Mouse (Mus musculus) stomach, embryonic 14.5 days (tissue): ENCODE measurements around the gene Sgms1. TPM values are rescaled to one million over a fixed set of nuclear protein-coding genes. Genes with fewer than 3 reads are reported as not detected.

Experiments
- ATAC-seq: fragments of 200-750 bp; cut with Nextera tagmentation; 2 replicates; pipeline ENCODE4 v1.8.0; 2017; ENCODE audit warnings: low read depth, moderate TSS enrichment; ENCODE audit not compliant: insufficient number of reproducible peaks, insufficient read depth, low FRiP score
- H3K27ac ChIP-seq: fragments of 300-500 bp; sonication (generic); 2 replicates; pipeline ENCODE4 v1.5.1; 2014; ENCODE audit warnings: mild to moderate bottlenecking, low read length, moderate library complexity, mixed read lengths
- H3K27me3 ChIP-seq: fragments of 300-500 bp; sonication (generic); 2 replicates; pipeline ENCODE4 v1.6.1; 2014; ENCODE audit warnings: low read length, control low read depth, mixed read lengths; ENCODE audit not compliant: control insufficient read depth, insufficient read depth
- H3K36me3 ChIP-seq: fragments of 300-500 bp; sonication (generic); 2 replicates; pipeline ENCODE4 v1.6.1; 2014; ENCODE audit warnings: mild to moderate bottlenecking, control low read depth, low read length, moderate library complexity, mixed read lengths; ENCODE audit not compliant: control insufficient read depth, insufficient read depth
- H3K4me1 ChIP-seq: fragments of 300-500 bp; sonication (generic); 2 replicates; pipeline ENCODE4 v1.6.1; 2014; ENCODE audit warnings: low read length, control low read depth, mixed read lengths; ENCODE audit not compliant: control insufficient read depth, insufficient read depth
- H3K4me2 ChIP-seq: fragments of 300-500 bp; sonication (generic); replicated peaks from 2 replicates; pipeline ENCODE4 v1.6.1; 2014; ENCODE audit warnings: low read depth, low read length, control low read depth
- H3K4me3 ChIP-seq: fragments of 300-500 bp; sonication (generic); 2 replicates; pipeline ENCODE4 v1.5.1; 2014; ENCODE audit warnings: low read depth, low read length, control low read depth
- H3K9ac ChIP-seq: fragments of 300-500 bp; sonication (generic); replicated peaks from 2 replicates; pipeline ENCODE4 v1.6.1; 2014; ENCODE audit warnings: low read depth, mild to moderate bottlenecking, control low read depth, low read length, moderate library complexity, mixed read lengths
- H3K9me3 ChIP-seq: fragments of 300-500 bp; sonication (generic); 2 replicates; pipeline ENCODE4 v1.6.1; 2016; ENCODE audit warnings: low read depth, low read length, control low read depth; ENCODE audit not compliant: control insufficient read depth
- WGBS: fragments of 180-500 bp; shearing (Covaris S2); extraction: QIAGEN DNeasy Blood & Tissue Kit; methylation state at CpG from one replicate; pipeline ENCODE4 v1.1.7; 2014; 5-methylcytosine and 5-hydroxymethylcytosine counted together
- polyA plus RNA-seq: library from polyadenylated mRNA; unstranded; fragments of >200 nt; fragmentation: Nextera tagmentation; extraction: Ambion mirVana; gene quantifications from 2 replicates; pipeline ENCODE4 v1.2.1, GENCODE M21; 2014

The Sgms1 gene
- polyA plus RNA-seq, 1 experiment from 2014 or later = 50.9 TPM

DNA sequence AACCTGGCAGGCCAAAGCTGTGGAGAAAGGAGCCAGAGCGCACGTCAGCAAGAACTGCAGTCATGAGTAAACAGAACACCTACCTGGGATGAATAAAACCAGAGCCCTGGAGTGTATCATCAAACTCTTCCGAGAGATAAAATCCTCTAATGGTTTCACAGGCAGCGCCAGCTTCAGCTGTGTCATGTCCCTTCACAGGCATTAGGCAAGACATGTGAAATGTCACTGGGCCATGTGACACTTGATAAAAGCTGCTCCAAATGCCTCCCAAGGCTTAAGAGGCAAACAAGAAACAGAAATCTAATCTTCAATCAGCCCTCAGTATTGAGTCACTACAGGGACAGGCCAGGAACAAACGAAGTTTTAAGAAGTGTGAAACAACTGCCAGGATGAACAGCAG lies 193.3 kb downstream of the Sgms1 start:
- no peak overlapping the region for H3K4me2 ChIP-seq
- H3K9me3 ChIP-seq = no peaks in the 10 kb centered on the region
- 0 out of 2 replicates have a peak overlapping the region, but pooled peaks have one; percentile 15 for H3K27ac ChIP-seq
- 0 out of 2 replicates have a peak, but pooled peaks cover 4% of the 10 kb centered on the region for H3K4me1 ChIP-seq
- 39% methylated on average over 5 of the region's 5 CpGs for WGBS
- no peaks in the 10 kb centered on the region for H3K36me3 ChIP-seq
- H3K9ac ChIP-seq = no peak overlapping the region
- H3K27me3 ChIP-seq = no peaks in the 10 kb centered on the region
- no peak for ATAC-seq
- no peak overlapping the region for H3K4me3 ChIP-seq

DNA sequence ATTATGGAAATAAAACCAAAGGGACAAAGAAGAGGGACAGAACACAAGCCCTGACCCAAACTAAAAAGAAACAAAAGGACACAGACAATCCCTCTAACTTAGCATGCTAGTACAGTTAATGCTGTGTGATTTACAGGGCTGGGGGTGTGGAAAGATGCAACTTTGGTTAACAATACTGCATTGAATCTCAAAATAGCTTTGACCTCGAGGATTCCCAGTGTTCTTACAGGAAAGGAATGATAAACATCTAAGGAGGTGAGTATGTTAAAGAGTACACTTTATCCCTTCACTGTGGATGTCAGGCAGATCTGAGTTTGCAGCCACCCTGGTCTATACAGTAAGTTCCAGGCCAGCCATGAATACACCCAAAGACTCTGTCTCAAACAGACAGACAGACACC lies 194.7 kb downstream of the Sgms1 start:
- no peak overlapping the region for H3K4me2 ChIP-seq
- H3K4me1 ChIP-seq = 0 out of 2 replicates have a peak, but pooled peaks cover 4% of the 10 kb centered on the region
- H3K9ac ChIP-seq = no peak overlapping the region
- no peaks in the 10 kb centered on the region for H3K9me3 ChIP-seq
- H3K27me3 ChIP-seq = no peaks in the 10 kb centered on the region
- no peaks in the 10 kb centered on the region for H3K36me3 ChIP-seq
- H3K27ac ChIP-seq = no peak overlapping the region
- H3K4me3 ChIP-seq = no peak overlapping the region
- WGBS = 32% methylated on average over 1 of the region's 1 CpGs
- no peak for ATAC-seq

DNA sequence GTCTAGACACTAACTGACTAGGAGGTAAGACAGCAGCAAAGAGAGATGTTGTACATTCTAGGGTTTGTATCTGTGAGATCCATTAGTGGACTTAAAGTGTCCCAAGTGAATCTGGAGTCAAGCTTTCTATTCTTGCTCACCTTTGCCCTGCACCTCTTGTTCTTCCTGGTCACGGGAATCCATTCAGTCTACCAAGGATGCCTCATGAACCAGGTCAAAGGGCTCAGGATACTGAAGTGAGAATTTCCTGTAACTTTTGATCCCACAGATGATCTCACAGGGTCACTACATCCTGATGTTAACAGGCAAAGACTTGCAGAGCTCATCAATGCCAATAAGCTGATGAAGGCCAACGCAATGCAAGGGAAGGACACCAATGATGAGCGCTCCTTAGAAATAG lies 195.4 kb downstream of the Sgms1 start:
- no peak for ATAC-seq
- H3K4me3 ChIP-seq = no peak overlapping the region
- no peaks in the 10 kb centered on the region for H3K36me3 ChIP-seq
- 0 out of 2 replicates have a peak, but pooled peaks cover 4% of the 10 kb centered on the region for H3K4me1 ChIP-seq
- no peak overlapping the region for H3K9ac ChIP-seq
- H3K9me3 ChIP-seq = no peaks in the 10 kb centered on the region
- no peaks in the 10 kb centered on the region for H3K27me3 ChIP-seq
- H3K4me2 ChIP-seq = no peak overlapping the region
- WGBS = 91% methylated on average over 3 of the region's 3 CpGs
- H3K27ac ChIP-seq = no peak overlapping the region

GRCm38 (mm10) chr19:32191596-32191995 lies 197.9 kb downstream of the Sgms1 start:
- Histone ChIP-seq H3K4me3 (no peak overlapping the region), H3K27ac (no peak overlapping the region), H3K36me3 (no peaks in the 10 kb centered on the region), H3K4me2 (no peak overlapping the region), H3K27me3 (no peaks in the 10 kb centered on the region), H3K4me1 (no peaks in the 10 kb centered on the region), H3K9ac (no peak overlapping the region), H3K9me3 (no peaks in the 10 kb centered on the region)
- WGBS = 83% methylated on average over 3 of the region's 3 CpGs
- no peak for ATAC-seq

DNA sequence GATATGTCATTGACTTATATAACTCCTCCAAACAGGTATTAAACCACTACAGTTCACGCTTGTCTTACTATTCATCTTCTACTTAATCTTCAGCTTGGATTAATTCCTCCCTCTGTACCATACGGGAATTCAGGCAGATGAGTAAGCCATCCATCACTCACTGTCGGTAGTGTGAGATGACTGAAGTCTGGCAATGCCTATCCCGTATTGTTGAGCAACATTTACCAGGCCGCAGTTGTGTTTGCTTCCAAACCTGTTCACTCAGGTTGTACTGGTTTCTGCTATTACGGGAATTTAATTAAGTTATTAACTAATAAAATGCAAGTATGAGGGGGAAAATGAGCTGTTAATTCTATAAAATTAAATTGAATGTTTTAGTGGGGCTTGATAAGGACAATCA lies 199.6 kb downstream of the Sgms1 start:
- WGBS = 70% methylated on average over 6 of the region's 6 CpGs
- H3K27ac ChIP-seq = no peak overlapping the region
- ATAC-seq = no peak
- H3K36me3 ChIP-seq = no peaks in the 10 kb centered on the region
- H3K4me2 ChIP-seq = no peak overlapping the region
- no peaks in the 10 kb centered on the region for H3K9me3 ChIP-seq
- no peaks in the 10 kb centered on the region for H3K27me3 ChIP-seq
- H3K9ac ChIP-seq = no peak overlapping the region
- H3K4me1 ChIP-seq = no peaks in the 10 kb centered on the region
- H3K4me3 ChIP-seq = no peak overlapping the region

- H3K27me3 ChIP-seq = no peaks in the 10 kb centered on the region
- WGBS = 71% methylated on average over 5 of the region's 5 CpGs
- H3K4me3 ChIP-seq = no peak overlapping the region
- no peak overlapping the region for H3K27ac ChIP-seq
- ATAC-seq = no peak
- no peak overlapping the region for H3K9ac ChIP-seq
- H3K36me3 ChIP-seq = no peaks in the 10 kb centered on the region
- no peaks in the 10 kb centered on the region for H3K9me3 ChIP-seq
- H3K4me2 ChIP-seq = no peak overlapping the region
- H3K4me1 ChIP-seq = no peaks in the 10 kb centered on the region
Measured at GRCm38 (mm10) chr19:32189036-32189436, 200.5 kb downstream of the Sgms1 start.

GRCm38 (mm10) chr19:32186594-32187092 lies 202.9 kb downstream of the Sgms1 start:
- Histone ChIP-seq H3K4me3 (no peak overlapping the region), H3K27ac (no peak overlapping the region), H3K4me1 (no peaks in the 10 kb centered on the region), H3K4me2 (no peak overlapping the region), H3K27me3 (no peaks in the 10 kb centered on the region), H3K9ac (no peak overlapping the region), H3K9me3 (no peaks in the 10 kb centered on the region), H3K36me3 (no peaks in the 10 kb centered on the region)
- WGBS = 73% methylated on average over 8 of the region's 8 CpGs
- no peak for ATAC-seq

- Histone ChIP-seq H3K36me3 (no peaks in the 10 kb centered on the region), H3K9me3 (no peaks in the 10 kb centered on the region), H3K9ac (no peak overlapping the region), H3K27ac (no peak overlapping the region), H3K27me3 (no peaks in the 10 kb centered on the region), H3K4me1 (peaks cover 8% of the 10 kb centered on the region; the same call in 1 of the 2 replicates), H3K4me3 (no peak overlapping the region), H3K4me2 (no peak overlapping the region)
- 94% methylated on average over 4 of the region's 4 CpGs for WGBS
- ATAC-seq = no peak
Measured at GRCm38 (mm10) chr19:32183005-32183404, 206.5 kb downstream of the Sgms1 start.

DNA sequence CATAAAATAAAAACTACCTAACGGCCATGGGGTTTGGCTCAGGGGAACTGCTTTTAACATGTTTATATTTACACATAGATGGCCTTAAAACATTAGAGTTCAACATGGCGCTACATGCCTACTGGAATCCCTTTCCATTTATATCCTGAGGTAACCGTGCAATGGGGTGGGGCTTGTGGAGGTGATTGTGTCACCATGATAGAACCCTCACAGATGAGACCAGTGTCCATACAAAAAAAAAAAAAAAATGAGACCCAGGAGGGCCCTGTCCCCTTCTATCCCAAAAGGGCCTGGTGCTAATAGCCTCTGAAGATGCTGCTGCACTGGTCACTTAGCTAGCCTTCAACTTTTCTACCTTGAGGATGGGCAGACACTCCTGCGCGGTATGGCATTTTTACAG lies 207.0 kb downstream of the Sgms1 start:
- no peak for ATAC-seq
- Histone ChIP-seq H3K4me2 (no peak overlapping the region), H3K4me1 (peaks cover 8% of the 10 kb centered on the region; the same call in 1 of the 2 replicates), H3K4me3 (no peak overlapping the region), H3K36me3 (no peaks in the 10 kb centered on the region), H3K9ac (no peak overlapping the region), H3K9me3 (no peaks in the 10 kb centered on the region), H3K27ac (no peak overlapping the region), H3K27me3 (no peaks in the 10 kb centered on the region)
- WGBS = 85% methylated on average over 5 of the region's 5 CpGs
